Mouse (Mus musculus) heart, adult 2 months (tissue): ENCODE measurements at regions not wholly inside any gene's neighbourhood (a gene's known extent, or its start where the extent isn't known, plus 50 kb on each side); places are given as distances from the start of the nearest gene placed in this dataset.

ENCODE experiments used
- CTCF ChIP-seq: fragments of 200-600 bp; IDR thresholded peaks from 2 replicates; pipeline ENCODE4 v1.8.1; 2022; ENCODE audit warnings: antibody characterized with exemption, mild to moderate bottlenecking, moderate library complexity
- POLR2A ChIP-seq: fragments of 200-500 bp; IDR thresholded peaks from 2 replicates; pipeline ENCODE4 v1.6.1; 2011; ENCODE audit warnings: mild to moderate bottlenecking, low read depth, low read length, control low read depth; ENCODE audit not compliant: insufficient read depth

- TF ChIP-seq POLR2A: no peak
- TF ChIP-seq CTCF: no peak
These were observed 163.4 kb upstream of the Jmjd1c start for GRCm38 (mm10) chr10:66932544-66932943.
